Mouse (Mus musculus): Measurements from ENCODE around the gene Rab4a.
"Not testable (repeated sequence)": the region's sequence is repeated elsewhere in the genome, so short reads cannot be mapped to it uniquely, and the experiment has no call there.

Rab4a gene

GRCm38 (mm10) chr8:123788416-123789170, 17.2 kb upstream of the Rab4a start:
- no peak for DNase-seq (ENCODE audit: low read depth, low spot score)

GRCm38 (mm10) chr8:123789461-123789860, 16.3 kb upstream of the Rab4a start:
- no peak for DNase-seq (ENCODE audit: low read depth, low spot score)

- peak; percentile 57 for DNase-seq (ENCODE audit: low read depth, low spot score)
These were observed 15.8 kb upstream of the Rab4a start for GRCm38 (mm10) chr8:123789970-123790369.

- DNase-seq (ENCODE audit: low read depth, low spot score) = no peak
These were observed 14.5 kb upstream of the Rab4a start for GRCm38 (mm10) chr8:123791101-123791844.

- DNase-seq (ENCODE audit: low read depth, low spot score) = no peak
These were observed 13.9 kb upstream of the Rab4a start for GRCm38 (mm10) chr8:123791845-123792225.

GRCm38 (mm10) chr8:123793900-123794299, 11.9 kb upstream of the Rab4a start:
- no peak for DNase-seq (ENCODE audit: low read depth, low spot score)

- no peak for DNase-seq (ENCODE audit: low read depth, low spot score)
These were observed 11.0 kb upstream of the Rab4a start for GRCm38 (mm10) chr8:123794766-123795165.

GRCm38 (mm10) chr8:123796758-123797157, 9.0 kb upstream of the Rab4a start:
- no peak for DNase-seq (ENCODE audit: low read depth, low spot score)

- DNase-seq (ENCODE audit: low read depth, low spot score) = no peak
These were observed 7.9 kb upstream of the Rab4a start for GRCm38 (mm10) chr8:123797928-123798327.

- no peak for DNase-seq (ENCODE audit: low read depth, low spot score)
These were observed 6.4 kb upstream of the Rab4a start for GRCm38 (mm10) chr8:123799434-123799833.

GRCm38 (mm10) chr8:123799885-123800284, 5.9 kb upstream of the Rab4a start:
- no peak for DNase-seq (ENCODE audit: low read depth, low spot score)

GRCm38 (mm10) chr8:123800867-123801266, 4.9 kb upstream of the Rab4a start:
- DNase-seq (ENCODE audit: low read depth, low spot score) = no peak

- no peak for DNase-seq (ENCODE audit: low read depth, low spot score)
These were observed 4.2 kb upstream of the Rab4a start for GRCm38 (mm10) chr8:123801538-123801937.

- no peak for DNase-seq (ENCODE audit: low read depth, low spot score)
These were observed 2.1 kb upstream of the Rab4a start for GRCm38 (mm10) chr8:123803639-123804038.

GRCm38 (mm10) chr8:123804586-123804985, 1.2 kb upstream of the Rab4a start:
- DNase-seq (ENCODE audit: low read depth, low spot score) = no peak

- no peak for DNase-seq (ENCODE audit: low read depth, low spot score)
These were observed 522 bp upstream of the Rab4a start for GRCm38 (mm10) chr8:123805209-123805717.

- DNase-seq (ENCODE audit: low read depth, low spot score) = no peak
These were observed 670 bp downstream of the Rab4a start for GRCm38 (mm10) chr8:123806374-123806935.

- DNase-seq (ENCODE audit: low read depth, low spot score) = no peak
These were observed 1.2 kb downstream of the Rab4a start for GRCm38 (mm10) chr8:123807024-123807431.

- DNase-seq (ENCODE audit: low read depth, low spot score) = no peak
These were observed 2.2 kb downstream of the Rab4a start for GRCm38 (mm10) chr8:123807852-123808573.

GRCm38 (mm10) chr8:123808671-123809070, 2.9 kb downstream of the Rab4a start:
- no peak for DNase-seq (ENCODE audit: low read depth, low spot score)

- not testable (repeated sequence) for DNase-seq (ENCODE audit: low read depth, low spot score)
These were observed 3.6 kb downstream of the Rab4a start for GRCm38 (mm10) chr8:123809342-123809741.

GRCm38 (mm10) chr8:123812227-123812626, 6.4 kb downstream of the Rab4a start:
- DNase-seq (ENCODE audit: low read depth, low spot score) = no peak
